In the genomic region with DNA sequence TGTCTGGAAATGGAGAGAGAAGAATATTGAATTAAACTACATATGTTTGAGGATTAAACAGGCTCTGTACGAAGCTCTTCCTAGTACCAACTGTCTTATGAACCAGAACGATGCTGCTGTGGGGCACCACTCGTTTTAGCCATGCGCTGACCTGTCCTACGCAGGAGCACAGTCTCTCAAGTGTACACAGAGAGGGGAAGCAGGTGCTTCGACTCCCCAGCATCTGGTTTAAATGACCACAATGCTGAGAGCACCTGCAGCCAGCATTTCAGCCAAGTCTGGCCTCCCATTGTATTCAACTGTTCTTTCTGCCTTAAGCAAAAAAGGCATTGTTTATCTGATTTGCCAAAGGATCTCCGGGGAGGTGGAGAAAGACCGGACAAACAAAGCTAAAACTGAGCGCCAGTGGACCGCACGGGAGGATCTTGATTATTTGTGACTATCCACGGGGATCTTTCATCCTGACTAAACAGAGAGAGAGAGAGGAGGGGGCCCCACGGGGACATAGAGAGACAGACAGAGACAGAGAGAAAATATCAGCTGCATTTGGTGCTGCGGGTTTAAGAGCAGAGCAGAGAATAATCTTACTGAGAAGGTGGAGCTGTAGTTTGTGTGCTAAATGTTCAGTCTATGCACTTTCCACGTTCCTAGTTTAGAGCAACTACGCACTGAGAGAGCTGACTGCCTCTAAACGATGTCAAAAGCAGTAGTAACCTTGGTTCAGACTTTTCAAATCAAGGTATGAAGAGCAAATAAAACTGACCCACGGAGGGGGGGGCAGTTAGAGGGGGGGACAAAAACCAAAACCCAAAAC, we compare ENCODE assay signal across 8 mouse cellular contexts.
A peak's percentile ranks its signal among the peaks of the same experiment; 100 is the strongest.
DNase-seq lines count a peak whose midpoint lies in the region; ATAC-seq lines count a peak whose summit lies in the region.

No protein-coding gene starts in this region.

- H3K27me3 ChIP-seq in liver, embryonic 12.5 days (replicated peaks), result no peaks in the 10 kb centered on the region
- no peaks in the 10 kb centered on the region; the same call in 1 of the 2 replicates for H3K27me3 ChIP-seq in neural tube, embryonic 13.5 days

- peak overlapping the region; percentile 49 for H3K4me3 ChIP-seq in brown adipose tissue, adult 24 weeks (ENCODE audit: insufficient read depth, low read depth, low read length)
- H3K4me3 ChIP-seq in liver, embryonic 12.5 days, result peak overlapping the region; percentile 35
- H3K4me3 ChIP-seq in neural tube, embryonic 13.5 days, result peak overlapping the region; percentile 40

- H3K4me2 ChIP-seq in liver, embryonic 12.5 days, result peak overlapping the region; percentile 59
- H3K4me2 ChIP-seq in neural tube, embryonic 13.5 days, result peak overlapping the region; percentile 73

- DNase-seq in embryo, embryonic 10 days (ENCODE audit: low spot score), result peak; percentile 47
- DNase-seq in embryo, embryonic 11 days, result no peak
- peak; percentile 17 to 25 for DNase-seq in heart, postnatal 10 days
- DNase-seq in T-cell, adult 2 months (ENCODE audit: low spot score), result no peak
- DNase-seq in thymus, postnatal 25 days, result no peak

- ATAC-seq in liver, embryonic 12.5 days, result no peak
- peak; percentile 70 for ATAC-seq in neural tube, embryonic 13.5 days (ENCODE audit: low read depth)

- H3K4me1 ChIP-seq in brown adipose tissue, adult 24 weeks (ENCODE audit: control insufficient read depth, insufficient read depth, insufficient read length, low read length), result 0 out of 2 replicates have a peak, but pooled peaks cover 6% of the 10 kb centered on the region
- H3K4me1 ChIP-seq in liver, embryonic 12.5 days, result peaks cover 43% of the 10 kb centered on the region
- peaks cover 31% of the 10 kb centered on the region for H3K4me1 ChIP-seq in neural tube, embryonic 13.5 days (replicated peaks)

- intact Hi-C loops in heart, postnatal 10 days (cut with DNase I), result loop anchor here (1.0 to 10.0 kb wide), 4 partner anchors 245 to 672 kb away; partner anchors contain the start of gene Prdm1

- peak overlapping the region; percentile 20; the same call in 1 of the 2 replicates for H3K9ac ChIP-seq in liver, embryonic 12.5 days
- peak overlapping the region; percentile 76 for H3K9ac ChIP-seq in neural tube, embryonic 13.5 days

- WGBS in liver, embryonic 12.5 days (ENCODE audit: insufficient replicate concordance), result 44% methylated on average over 18 of the region's 18 CpGs
- 12% methylated on average over 18 of the region's 18 CpGs for WGBS in neural tube, embryonic 13.5 days

- no peaks in the 10 kb centered on the region for H3K36me3 ChIP-seq in liver, embryonic 12.5 days
- no peaks in the 10 kb centered on the region for H3K36me3 ChIP-seq in neural tube, embryonic 13.5 days

- H3K9me3 ChIP-seq in liver, embryonic 12.5 days (replicated peaks), result no peaks in the 10 kb centered on the region
- H3K9me3 ChIP-seq in neural tube, embryonic 13.5 days, result no peaks in the 10 kb centered on the region

- H3K27ac ChIP-seq in brown adipose tissue, adult 24 weeks (replicated peaks; ENCODE audit: low read depth, low read length), result no peak overlapping the region
- H3K27ac ChIP-seq in liver, embryonic 12.5 days, result no peak overlapping the region
- peak overlapping the region; percentile 82 for H3K27ac ChIP-seq in neural tube, embryonic 13.5 days (replicated peaks)

Comparison
In these comparisons a context has a peak if more than half of its experiments do, and no peak if none do; other contexts are left out.
1. DNase-seq: peak in embryo, embryonic 10 days (single experiment) and heart, postnatal 10 days (2 of 2); none in embryo, embryonic 11 days (single experiment), T-cell, adult 2 months (single experiment) and thymus, postnatal 25 days (single experiment).
2. Peak in every context shown above with its lines, with median percentiles within 50 percentile points of each other: H3K4me3 ChIP-seq.